Mouse (Mus musculus): ENCODE results near the gene Milr1.
A peak's percentile ranks its signal among the peaks of the same experiment; 100 is the strongest.

DNA sequence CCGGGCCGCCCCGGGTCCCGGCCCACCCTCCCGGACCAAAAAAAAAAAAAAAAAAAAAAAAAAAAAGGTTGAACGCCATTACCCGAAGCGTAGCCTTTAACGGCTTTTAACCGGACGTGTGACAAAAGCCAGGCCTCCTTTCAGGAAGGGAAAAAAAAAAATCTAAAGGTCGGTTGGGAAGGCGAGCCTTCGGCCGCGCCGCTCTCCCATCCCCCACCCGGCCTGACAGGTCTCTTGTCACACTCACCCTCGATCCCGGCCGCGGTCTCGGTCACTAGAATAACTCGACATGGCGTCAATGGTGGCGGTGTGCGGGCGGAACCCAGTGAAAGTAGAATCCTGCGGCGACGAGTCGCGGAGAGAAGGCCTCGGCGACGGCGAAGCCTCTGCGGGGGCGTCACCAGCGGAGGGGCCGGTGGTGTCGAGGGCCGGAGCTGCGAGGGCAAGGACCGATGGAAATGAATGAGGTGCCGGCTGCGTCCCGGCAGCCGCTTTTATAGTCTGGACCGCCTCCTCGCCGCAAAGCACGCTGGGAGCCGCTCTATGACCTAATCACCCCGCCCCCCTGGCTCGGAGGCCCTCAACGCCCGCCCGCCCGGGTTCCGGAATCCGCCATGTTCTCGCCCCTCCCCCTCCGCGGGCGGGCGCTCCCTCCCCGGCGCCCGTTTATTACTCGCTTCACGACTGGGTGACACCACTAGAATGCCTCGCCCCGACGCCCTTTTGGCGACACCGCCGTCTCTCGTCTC lies 37.2 kb downstream of the Milr1 start:
- TF ChIP-seq CTCF (IDR thresholded peaks at IDR 0.05; ENCODE audit: control insufficient read depth, insufficient read depth, insufficient read length) = no peak
- no peak for TF ChIP-seq MYOD1 (IDR thresholded peaks at IDR 0.05; ENCODE audit: control insufficient read depth, insufficient read length, low read depth)
- TF ChIP-seq USF1 (IDR thresholded peaks at IDR 0.05; ENCODE audit: low read depth) = no peak
- no peak for TF ChIP-seq MYOG (IDR thresholded peaks at IDR 0.05; ENCODE audit: control insufficient read depth, extremely low read depth, insufficient read length)
- TF ChIP-seq CEBPB (IDR thresholded peaks at IDR 0.05; ENCODE audit: low read depth) = peak; percentile 6
